Mouse (Mus musculus): ENCODE results near the gene Gm20388. TPM values are rescaled to one million over a fixed set of nuclear protein-coding genes. Genes with fewer than 3 reads are reported as not detected.
A peak's percentile ranks its signal among the peaks of the same experiment; 100 is the strongest.

Gm20388 gene
- polyA plus RNA-seq, 1 experiment = 28.1 TPM

DNA sequence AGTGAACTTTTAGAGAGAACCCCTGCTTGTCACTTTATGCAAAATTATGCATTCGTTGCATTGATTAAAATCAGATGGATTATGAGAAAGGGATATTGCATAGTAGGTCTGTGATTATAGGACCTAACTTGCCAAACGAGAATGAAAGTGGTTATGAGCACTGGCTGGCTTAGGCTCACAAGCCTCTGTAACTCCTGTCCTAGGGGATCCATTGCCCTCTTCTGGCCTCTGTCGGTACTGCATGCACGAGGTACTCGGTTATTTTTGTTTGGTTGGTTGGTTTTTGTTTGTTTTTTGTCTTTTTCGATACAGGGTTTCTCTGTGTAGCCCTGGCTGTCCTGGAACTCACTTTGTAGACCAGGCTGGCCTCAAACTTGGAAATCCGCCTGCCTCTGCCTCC, 697.2 kb downstream of the Gm20388 start:
- H3K36me3 ChIP-seq (ENCODE audit: control insufficient read depth, insufficient read depth, low read length, poor library complexity, severe bottlenecking) = no peaks in the 10 kb centered on the region
- H3K4me3 ChIP-seq (ENCODE audit: low read depth, low read length) = no peak overlapping the region
- H3K9me3 ChIP-seq (replicated peaks; ENCODE audit: control insufficient read depth, insufficient read depth, low read length, poor library complexity, severe bottlenecking) = no peaks in the 10 kb centered on the region
- H3K4me1 ChIP-seq (ENCODE audit: control insufficient read depth, insufficient read depth, low read length) = no peaks in the 10 kb centered on the region
- H3K9ac ChIP-seq (ENCODE audit: low read depth, poor library complexity, severe bottlenecking) = no peak overlapping the region
- TF ChIP-seq POLR2A (IDR thresholded peaks at IDR 0.05; ENCODE audit: insufficient read depth, low read length) = no peak
- TF ChIP-seq CTCF (IDR thresholded peaks at IDR 0.05; ENCODE audit: low read depth, low read length) = peak; percentile 76
- H3K27ac ChIP-seq (ENCODE audit: insufficient read depth, low read length) = no peak overlapping the region
- no peaks in the 10 kb centered on the region for H3K27me3 ChIP-seq (ENCODE audit: control insufficient read depth, insufficient read depth, low read length, poor library complexity, severe bottlenecking)

- Histone ChIP-seq H3K4me1 (ENCODE audit: control insufficient read depth, insufficient read depth, low read length) (no peaks in the 10 kb centered on the region), H3K27ac (ENCODE audit: insufficient read depth, low read length) (no peak overlapping the region), H3K9ac (ENCODE audit: low read depth, poor library complexity, severe bottlenecking) (no peak overlapping the region), H3K9me3 (replicated peaks; ENCODE audit: control insufficient read depth, insufficient read depth, low read length, poor library complexity, severe bottlenecking) (no peaks in the 10 kb centered on the region), H3K36me3 (ENCODE audit: control insufficient read depth, insufficient read depth, low read length, poor library complexity, severe bottlenecking) (no peaks in the 10 kb centered on the region), H3K4me3 (ENCODE audit: low read depth, low read length) (no peak overlapping the region), H3K27me3 (ENCODE audit: control insufficient read depth, insufficient read depth, low read length, poor library complexity, severe bottlenecking) (no peaks in the 10 kb centered on the region)
- no peak for TF ChIP-seq CTCF (IDR thresholded peaks at IDR 0.05; ENCODE audit: low read depth, low read length)
- no peak for TF ChIP-seq EP300 (IDR thresholded peaks at IDR 0.05; ENCODE audit: insufficient read depth, low read depth, low read length)
- no peak for TF ChIP-seq POLR2A (IDR thresholded peaks at IDR 0.05; ENCODE audit: insufficient read depth, low read length)
These were observed 700.2 kb downstream of the Gm20388 start for GRCm38 (mm10) chr8:120610824-120611223.

- no peak overlapping the region for H3K27ac ChIP-seq (ENCODE audit: insufficient read depth, low read length)
- H3K9me3 ChIP-seq (replicated peaks; ENCODE audit: control insufficient read depth, insufficient read depth, low read length, poor library complexity, severe bottlenecking) = no peaks in the 10 kb centered on the region
- no peaks in the 10 kb centered on the region for H3K36me3 ChIP-seq (ENCODE audit: control insufficient read depth, insufficient read depth, low read length, poor library complexity, severe bottlenecking)
- no peak overlapping the region for H3K4me3 ChIP-seq (ENCODE audit: low read depth, low read length)
- H3K4me1 ChIP-seq (ENCODE audit: control insufficient read depth, insufficient read depth, low read length) = no peaks in the 10 kb centered on the region
- no peaks in the 10 kb centered on the region for H3K27me3 ChIP-seq (ENCODE audit: control insufficient read depth, insufficient read depth, low read length, poor library complexity, severe bottlenecking)
- H3K9ac ChIP-seq (ENCODE audit: low read depth, poor library complexity, severe bottlenecking) = no peak overlapping the region
- TF ChIP-seq CTCF (IDR thresholded peaks at IDR 0.05; ENCODE audit: low read depth, low read length) = no peak
- TF ChIP-seq POLR2A (IDR thresholded peaks at IDR 0.05; ENCODE audit: insufficient read depth, low read length) = no peak
- no peak for TF ChIP-seq EP300 (IDR thresholded peaks at IDR 0.05; ENCODE audit: insufficient read depth, low read depth, low read length)
These were observed 703.9 kb downstream of the Gm20388 start for GRCm38 (mm10) chr8:120614491-120614890.

GRCm38 (mm10) chr8:120616663-120617626, 706.3 kb downstream of the Gm20388 start:
- H3K9ac ChIP-seq (ENCODE audit: low read depth, poor library complexity, severe bottlenecking) = no peak overlapping the region
- no peaks in the 10 kb centered on the region for H3K9me3 ChIP-seq (replicated peaks; ENCODE audit: control insufficient read depth, insufficient read depth, low read length, poor library complexity, severe bottlenecking)
- H3K36me3 ChIP-seq (ENCODE audit: control insufficient read depth, insufficient read depth, low read length, poor library complexity, severe bottlenecking) = no peaks in the 10 kb centered on the region
- H3K27ac ChIP-seq (ENCODE audit: insufficient read depth, low read length) = no peak overlapping the region
- TF ChIP-seq CTCF (IDR thresholded peaks at IDR 0.05; ENCODE audit: low read depth, low read length) (no peak), POLR2A (IDR thresholded peaks at IDR 0.05; ENCODE audit: insufficient read depth, low read length) (no peak), EP300 (IDR thresholded peaks at IDR 0.05; ENCODE audit: insufficient read depth, low read depth, low read length) (no peak)
- H3K27me3 ChIP-seq (ENCODE audit: control insufficient read depth, insufficient read depth, low read length, poor library complexity, severe bottlenecking) = no peaks in the 10 kb centered on the region
- no peak overlapping the region for H3K4me3 ChIP-seq (ENCODE audit: low read depth, low read length)
- H3K4me1 ChIP-seq (ENCODE audit: control insufficient read depth, insufficient read depth, low read length) = no peaks in the 10 kb centered on the region

GRCm38 (mm10) chr8:120618110-120618509, 707.5 kb downstream of the Gm20388 start:
- no peaks in the 10 kb centered on the region for H3K9me3 ChIP-seq (replicated peaks; ENCODE audit: control insufficient read depth, insufficient read depth, low read length, poor library complexity, severe bottlenecking)
- no peaks in the 10 kb centered on the region for H3K36me3 ChIP-seq (ENCODE audit: control insufficient read depth, insufficient read depth, low read length, poor library complexity, severe bottlenecking)
- no peak overlapping the region for H3K4me3 ChIP-seq (ENCODE audit: low read depth, low read length)
- H3K9ac ChIP-seq (ENCODE audit: low read depth, poor library complexity, severe bottlenecking) = peak overlapping the region; percentile 13; the same call in 1 of the 2 replicates
- H3K27me3 ChIP-seq (ENCODE audit: control insufficient read depth, insufficient read depth, low read length, poor library complexity, severe bottlenecking) = no peaks in the 10 kb centered on the region
- peak overlapping the region; percentile 76 for H3K27ac ChIP-seq (ENCODE audit: insufficient read depth, low read length)
- H3K4me1 ChIP-seq (ENCODE audit: control insufficient read depth, insufficient read depth, low read length) = no peaks in the 10 kb centered on the region
- TF ChIP-seq CTCF (IDR thresholded peaks at IDR 0.05; ENCODE audit: low read depth, low read length) = peak; percentile 84
- 0 out of 2 replicates have a peak, but pooled peaks have one; percentile 15 for TF ChIP-seq EP300 (IDR thresholded peaks at IDR 0.05; ENCODE audit: insufficient read depth, low read depth, low read length)
- no peak for TF ChIP-seq POLR2A (IDR thresholded peaks at IDR 0.05; ENCODE audit: insufficient read depth, low read length)

Data from ES-Bruce4 (cell line).